Mouse (Mus musculus): ENCODE data around the gene Dlg4. TPM values are rescaled to one million over a fixed set of nuclear protein-coding genes. Genes with fewer than 3 reads are reported as not detected.

The Dlg4 gene
- 22.0 and 24.1 TPM in 2 replicates for polyA plus RNA-seq (2012)

DNA sequence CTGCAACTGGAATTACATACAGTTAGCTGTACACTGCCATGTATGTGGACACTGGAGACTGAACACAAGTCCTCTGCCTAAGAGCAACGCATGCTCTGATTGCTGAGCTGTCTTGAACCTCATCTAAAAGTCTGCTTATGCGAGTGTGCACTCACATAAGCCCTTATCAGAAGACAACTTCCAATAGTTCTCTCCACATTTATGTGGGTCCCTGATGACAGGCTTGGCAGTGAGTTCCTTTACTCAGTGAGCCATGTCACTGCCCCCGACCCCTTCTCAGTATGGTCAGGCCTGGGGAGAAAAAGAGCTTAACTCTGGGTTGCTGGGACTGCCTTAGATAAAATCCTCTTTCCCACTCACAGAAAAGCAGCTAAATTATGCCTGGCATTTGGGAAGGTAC lies at the start of gene Dlg4:
Dlg4 (plus strand) TSS at position 274 of the 400 bp plus-strand sequence.

GRCm38 (mm10) chr11:69981141-69981762 lies 35.5 kb upstream of the Dlg4 start, which contains the start of gene Ctdnep1:
TSS of gene Ctdnep1 (plus strand) at chr11:69981156.

GRCm38 (mm10) chr11:69982225-69982624 lies 34.5 kb upstream of the Dlg4 start, which contains the start of gene Elp5:
TSS of gene Elp5 (minus strand) at chr11:69982517.

DNA sequence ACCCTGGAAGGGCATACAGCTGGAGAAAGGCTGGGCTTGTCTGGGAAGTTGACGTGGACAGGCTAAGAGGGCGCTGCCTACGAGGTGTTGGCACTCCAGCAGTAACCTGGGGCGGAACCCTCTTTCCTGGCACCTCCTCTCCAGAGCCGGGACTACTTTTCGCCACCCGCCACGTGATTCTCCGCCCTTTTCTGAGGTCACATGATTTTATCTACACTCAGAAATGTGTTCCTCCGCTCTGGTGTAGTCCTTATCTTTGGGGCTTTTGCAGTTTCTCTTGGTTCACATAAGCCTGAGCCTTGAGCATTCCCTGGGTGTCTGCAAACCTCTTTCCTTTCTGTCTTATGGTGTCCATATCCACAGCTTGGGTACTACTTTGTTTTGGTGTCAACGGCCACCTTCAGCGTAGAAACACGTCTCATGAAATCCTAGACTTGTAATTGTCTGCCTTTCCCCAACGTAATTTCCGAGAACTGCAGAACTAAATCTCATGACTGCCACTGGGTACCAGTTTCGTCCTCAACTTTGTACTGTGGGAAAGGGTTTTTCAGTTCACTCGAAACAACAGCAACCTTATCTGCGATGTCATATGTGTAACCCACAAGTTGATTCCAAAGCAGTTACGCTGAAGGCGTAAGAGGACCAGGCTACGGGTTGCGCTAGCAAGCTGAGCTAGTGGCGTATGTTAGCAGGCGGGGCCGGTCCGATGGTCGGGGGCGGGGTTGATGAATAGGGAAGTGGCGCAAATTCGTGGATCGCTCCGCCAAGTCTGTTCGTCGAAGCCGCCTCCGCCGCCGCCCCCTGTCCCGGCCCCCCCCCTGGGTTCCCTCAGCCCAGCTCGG lies 25.7 kb upstream of the Dlg4 start, which contains the start of gene Gabarap:
Gabarap (plus strand) TSS at position 294 of the 842 bp plus-strand sequence.

GRCm38 (mm10) chr11:69995391-69995960 lies 21.3 kb upstream of the Dlg4 start, which contains the start of gene Phf23:
TSS of gene Phf23 (plus strand) at chr11:69995777.

GRCm38 (mm10) chr11:70000396-70000898 lies 16.3 kb upstream of the Dlg4 start, which contains the start of gene Dvl2:
TSS of gene Dvl2 (plus strand) at chr11:70000595.

GRCm38 (mm10) chr11:70014880-70015558 lies 1.7 kb upstream of the Dlg4 start, which contains the start of gene Acadvl:
TSS of gene Acadvl (minus strand) at chr11:70015411.

DNA sequence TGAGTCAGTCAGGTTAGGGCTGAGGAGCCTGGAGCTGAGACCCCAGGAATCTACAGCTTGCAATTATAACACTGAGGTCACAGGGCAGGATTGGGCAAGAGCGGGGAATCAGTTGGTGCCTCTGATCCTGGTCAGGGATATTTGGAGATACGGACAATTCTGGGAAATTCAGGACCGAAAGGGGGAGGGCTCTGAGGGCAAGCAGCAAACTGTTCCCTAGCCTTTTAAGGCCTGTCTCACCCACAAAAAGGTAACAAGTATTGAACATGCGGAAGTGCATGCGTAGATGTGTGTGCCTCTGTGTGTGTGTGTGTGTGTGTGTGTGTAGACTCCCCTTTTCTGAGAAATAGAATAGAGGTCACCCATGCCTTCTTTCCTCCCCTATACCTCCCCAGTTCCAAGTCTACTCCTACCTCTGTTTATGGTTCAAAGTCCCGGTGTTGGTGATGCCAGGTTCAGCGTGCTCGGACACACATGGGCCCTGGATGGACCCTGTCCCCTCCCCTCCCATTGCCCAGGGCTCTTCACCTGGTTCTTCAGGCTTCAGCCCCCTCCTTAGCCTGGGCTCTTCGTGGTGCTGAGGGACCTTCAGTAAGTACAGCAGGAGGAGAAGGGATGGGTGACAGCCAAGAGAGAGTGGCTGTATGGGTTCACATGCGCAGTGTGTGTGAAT lies 37.3 kb downstream of the Dlg4 start, which contains the start of gene Asgr1:
Asgr1 (plus strand) TSS at position 188 of the 673 bp plus-strand sequence.

DNA sequence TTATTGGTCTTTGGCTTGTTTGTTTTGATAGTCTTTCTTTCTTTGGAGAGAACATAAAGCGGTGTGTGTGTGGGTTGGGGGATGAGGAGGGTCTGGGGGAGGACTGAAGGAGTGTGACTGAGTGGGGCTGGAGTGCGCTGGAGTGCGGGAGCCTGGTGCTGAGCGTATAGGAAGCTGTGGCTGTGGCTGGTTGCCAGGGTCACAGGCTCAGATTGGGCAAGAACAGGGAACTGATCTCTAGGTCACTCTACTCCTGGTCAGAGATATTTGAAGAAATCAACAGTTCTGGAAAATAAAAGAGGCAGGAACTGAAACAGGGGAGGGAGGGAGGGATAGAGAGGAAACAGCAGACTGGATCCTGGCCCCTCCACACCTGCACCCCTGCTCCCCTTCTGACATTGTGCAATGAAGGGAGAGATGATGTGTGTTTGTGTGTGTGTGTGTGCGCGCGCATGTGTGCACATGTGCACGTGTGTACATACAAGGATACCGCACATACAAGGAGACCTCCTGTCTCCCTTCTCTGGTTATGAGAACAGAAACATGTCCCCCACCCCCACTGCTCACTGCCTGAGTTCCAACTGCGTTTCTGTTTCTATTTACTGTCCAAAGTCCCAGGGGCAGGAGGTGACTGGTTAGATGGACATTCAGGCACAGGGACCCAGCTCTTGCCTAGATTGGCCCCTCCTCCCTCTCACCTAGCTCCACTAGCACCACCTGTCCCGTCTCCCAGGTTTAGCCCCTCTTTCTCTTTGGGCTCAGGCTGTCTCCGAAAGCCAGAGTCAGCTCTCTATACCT lies 75.4 kb downstream of the Dlg4 start, which contains the start of gene Asgr2:
Asgr2 (plus strand) TSS at position 659 of the 798 bp plus-strand sequence.

Other genes with a start within 250 kb of the Dlg4 start
- 1.1 and 1.2 TPM in 2 replicates for gene Chrnb1, start 221.0 kb upstream of the Dlg4 start, polyA plus RNA-seq (2012)
- gene Fgf11, start 215.1 kb upstream of the Dlg4 start, polyA plus RNA-seq (2012), result 1.1 and 1.4 TPM in 2 replicates
- 0.03 TPM in 1 of 2 replicates, not detected in the other for gene Tmem102, start 211.3 kb upstream of the Dlg4 start, polyA plus RNA-seq (2012)
- not detected in 2 replicates for gene Gm39566, start 201.6 kb upstream of the Dlg4 start, polyA plus RNA-seq (2012)
- gene Spem2, start 198.5 kb upstream of the Dlg4 start, polyA plus RNA-seq (2012), result not detected in 2 replicates
- 0.11 TPM in 1 of 2 replicates, not detected in the other for gene Spem1, start 194.8 kb upstream of the Dlg4 start, polyA plus RNA-seq (2012)
- gene Nlgn2, start 179.2 kb upstream of the Dlg4 start, polyA plus RNA-seq (2012), result 40.3 and 57.2 TPM in 2 replicates
- gene Tmem256, start 178.4 kb upstream of the Dlg4 start, polyA plus RNA-seq (2012), result 437 and 678 TPM in 2 replicates
- gene Plscr3, start 170.6 kb upstream of the Dlg4 start, polyA plus RNA-seq (2012), result 149 and 165 TPM in 2 replicates
- gene Tnk1, start 158.2 kb upstream of the Dlg4 start, polyA plus RNA-seq (2012), result 0.27 and 0.99 TPM in 2 replicates
- gene Tmem95, start 138.9 kb upstream of the Dlg4 start, polyA plus RNA-seq (2012), result not detected in 2 replicates
- gene Kctd11, start 135.5 kb upstream of the Dlg4 start, polyA plus RNA-seq (2012), result 1.2 and 1.7 TPM in 2 replicates
- gene Acap1, start 121.4 kb upstream of the Dlg4 start, polyA plus RNA-seq (2012), result 138 and 178 TPM in 2 replicates
- gene 2810408A11Rik, start 116.0 kb upstream of the Dlg4 start, polyA plus RNA-seq (2012), result 1.7 and 2.8 TPM in 2 replicates
- 79.1 and 86.6 TPM in 2 replicates for gene Neurl4, start 115.9 kb upstream of the Dlg4 start, polyA plus RNA-seq (2012)
- gene Gps2, start 103.1 kb upstream of the Dlg4 start, polyA plus RNA-seq (2012), result 173 and 210 TPM in 2 replicates
- gene Eif5a, start 95.0 kb upstream of the Dlg4 start, polyA plus RNA-seq (2012), result 2,243 and 2,337 TPM in 2 replicates
- 1.3 and 1.6 TPM in 2 replicates for gene Ybx2, start 81.1 kb upstream of the Dlg4 start, polyA plus RNA-seq (2012)
- 0.54 and 1.5 TPM in 2 replicates for gene Slc2a4, start 68.8 kb upstream of the Dlg4 start, polyA plus RNA-seq (2012)
- gene Cldn7, start 52.2 kb upstream of the Dlg4 start, polyA plus RNA-seq (2012), result 0.12 TPM in 1 of 2 replicates, not detected in the other
- gene Ctdnep1, start 35.8 kb upstream of the Dlg4 start, polyA plus RNA-seq (2012), result 253 and 255 TPM in 2 replicates
- gene Elp5, start 34.4 kb upstream of the Dlg4 start, polyA plus RNA-seq (2012), result 12.4 and 14.3 TPM in 2 replicates
- 379 and 448 TPM in 2 replicates for gene Gabarap, start 25.8 kb upstream of the Dlg4 start, polyA plus RNA-seq (2012)
- gene Phf23, start 21.2 kb upstream of the Dlg4 start, polyA plus RNA-seq (2012), result 73.1 and 84.1 TPM in 2 replicates
- 50.0 and 50.7 TPM in 2 replicates for gene Dvl2, start 16.3 kb upstream of the Dlg4 start, polyA plus RNA-seq (2012)
- 22.8 and 23.6 TPM in 2 replicates for gene Acadvl, start 1.5 kb upstream of the Dlg4 start, polyA plus RNA-seq (2012)
- gene Asgr1, start 37.1 kb downstream of the Dlg4 start, polyA plus RNA-seq (2012), result not detected in 2 replicates
- gene Asgr2, start 75.7 kb downstream of the Dlg4 start, polyA plus RNA-seq (2012), result 0.37 and 0.61 TPM in 2 replicates
- 2.7 and 3.7 TPM in 2 replicates for gene Mgl2, start 113.4 kb downstream of the Dlg4 start, polyA plus RNA-seq (2012)
- 0.88 and 1.1 TPM in 2 replicates for gene Clec10a, start 139.3 kb downstream of the Dlg4 start, polyA plus RNA-seq (2012)
- gene Slc16a11, start 195.8 kb downstream of the Dlg4 start, polyA plus RNA-seq (2012), result 1.4 and 5.3 TPM in 2 replicates
- gene Slc16a13, start 204.1 kb downstream of the Dlg4 start, polyA plus RNA-seq (2012), result 5.9 and 7.7 TPM in 2 replicates
- gene Bcl6b, start 212.9 kb downstream of the Dlg4 start, polyA plus RNA-seq (2012), result 0.66 and 0.68 TPM in 2 replicates
- 141 and 144 TPM in 2 replicates for gene 0610010K14Rik, start 221.0 kb downstream of the Dlg4 start, polyA plus RNA-seq (2012)
- 10.8 and 13.6 TPM in 2 replicates for gene Gm21988, start 222.9 kb downstream of the Dlg4 start, polyA plus RNA-seq (2012)
- gene Rnasek, start 222.9 kb downstream of the Dlg4 start, polyA plus RNA-seq (2012), result 132 and 186 TPM in 2 replicates
- gene Alox12, start 238.4 kb downstream of the Dlg4 start, polyA plus RNA-seq (2012), result 0.05 and 0.17 TPM in 2 replicates

Measured in megakaryocyte-erythroid progenitor cell, adult 5 weeks (primary cell).